Mouse (Mus musculus) heart, postnatal 0 days (tissue): ENCODE results near the gene Ercc6l2.

ENCODE experiments used
- CTCF ChIP-seq: IDR thresholded peaks from 2 replicates; pipeline ENCODE4 v1.5.1; 2016; ENCODE audit warnings: antibody characterized with exemption, control low read depth, low read depth
- EP300 ChIP-seq: IDR thresholded peaks from 2 replicates; pipeline ENCODE4 v1.6.1; 2016; ENCODE audit warnings: antibody characterized with exemption, low read depth

GRCm38 (mm10) chr13:63877138-63877537 lies 62.1 kb downstream of the Ercc6l2 start:
- TF ChIP-seq CTCF (no peak), EP300 (no peak)
